Mouse (Mus musculus) limb, embryonic 13.5 days (tissue): ENCODE data around the gene Tmpo. TPM values are rescaled to one million over a fixed set of nuclear protein-coding genes. Genes with fewer than 3 reads are reported as not detected.
A peak's percentile ranks its signal among the peaks of the same experiment; 100 is the strongest.
"Not testable (repeated sequence)": the region's sequence is repeated elsewhere in the genome, so short reads cannot be mapped to it uniquely, and the experiment has no call there.

Source experiments
- ATAC-seq: fragments of 200-750 bp; cut with Nextera tagmentation; 2 replicates; pipeline ENCODE4 v1.8.0; 2017; ENCODE audit warnings: low read depth, moderate number of reproducible peaks, moderate TSS enrichment; ENCODE audit not compliant: low FRiP score
- H3K27ac ChIP-seq: fragments of 300-500 bp; sonication (generic); 2 replicates; pipeline ENCODE4 v1.5.1; 2015; ENCODE audit warnings: inconsistent platforms, mild to moderate bottlenecking, moderate library complexity
- H3K27me3 ChIP-seq: fragments of 300-500 bp; sonication (generic); 2 replicates; pipeline ENCODE4 v1.6.1; 2015; ENCODE audit warnings: mild to moderate bottlenecking, inconsistent platforms
- H3K36me3 ChIP-seq: fragments of 300-500 bp; sonication (generic); 2 replicates; pipeline ENCODE4 v1.6.1; 2015; ENCODE audit warnings: inconsistent platforms, mild to moderate bottlenecking, moderate library complexity
- H3K4me1 ChIP-seq: fragments of 300-500 bp; sonication (generic); 2 replicates; pipeline ENCODE4 v1.6.1; 2015; ENCODE audit warnings: inconsistent platforms
- H3K4me2 ChIP-seq: fragments of 300-500 bp; sonication (generic); replicated peaks from 2 replicates; pipeline ENCODE4 v1.6.1; 2015; ENCODE audit warnings: inconsistent platforms, mild to moderate bottlenecking, moderate library complexity
- H3K4me3 ChIP-seq: fragments of 300-500 bp; sonication (generic); 2 replicates; pipeline ENCODE4 v1.5.1; 2015; ENCODE audit warnings: moderate library complexity, mild to moderate bottlenecking, inconsistent platforms
- H3K9ac ChIP-seq: fragments of 300-500 bp; sonication (generic); 2 replicates; pipeline ENCODE4 v1.6.1; 2015; ENCODE audit warnings: mild to moderate bottlenecking, inconsistent platforms
- H3K9me3 ChIP-seq: fragments of 300-500 bp; sonication (generic); 2 replicates; pipeline ENCODE4 v1.6.1; 2016; ENCODE audit warnings: inconsistent platforms
- WGBS: fragments of 180-500 bp; shearing (Covaris S2); methylation state at CpG from one replicate; pipeline ENCODE4 v1.1.7; 2015; 5-methylcytosine and 5-hydroxymethylcytosine counted together
- polyA plus RNA-seq: library from polyadenylated mRNA; unstranded; fragments of >200 nt; fragmentation: Nextera tagmentation; extraction: Ambion mirVana; gene quantifications from 2 replicates; pipeline ENCODE4 v1.2.1, GENCODE M21; 2015

The Tmpo gene
- polyA plus RNA-seq, 1 experiment from 2014 or later = 273 TPM

GRCm38 (mm10) chr10:91199238-91199780, 18.2 kb upstream of the Tmpo start:
- no peak overlapping the region for H3K9ac ChIP-seq
- no peak overlapping the region for H3K4me3 ChIP-seq
- 0 out of 2 replicates have a peak, but pooled peaks cover 9% of the 10 kb centered on the region for H3K9me3 ChIP-seq
- H3K27ac ChIP-seq = no peak overlapping the region
- H3K36me3 ChIP-seq = no peaks in the 10 kb centered on the region
- WGBS = 70% methylated on average over 1 of the region's 1 CpGs
- ATAC-seq = no peak
- H3K27me3 ChIP-seq = no peaks in the 10 kb centered on the region
- H3K4me1 ChIP-seq = no peaks in the 10 kb centered on the region
- no peak overlapping the region for H3K4me2 ChIP-seq

GRCm38 (mm10) chr10:91197704-91198103, 16.6 kb upstream of the Tmpo start:
- no peaks in the 10 kb centered on the region for H3K27me3 ChIP-seq
- no peak overlapping the region for H3K4me2 ChIP-seq
- WGBS = 94% methylated on average over 8 of the region's 8 CpGs
- no peaks in the 10 kb centered on the region for H3K4me1 ChIP-seq
- H3K36me3 ChIP-seq = no peaks in the 10 kb centered on the region
- ATAC-seq = no peak
- no peak overlapping the region for H3K27ac ChIP-seq
- H3K4me3 ChIP-seq = no peak overlapping the region
- 0 out of 2 replicates have a peak, but pooled peaks cover 9% of the 10 kb centered on the region for H3K9me3 ChIP-seq
- H3K9ac ChIP-seq = no peak overlapping the region

DNA sequence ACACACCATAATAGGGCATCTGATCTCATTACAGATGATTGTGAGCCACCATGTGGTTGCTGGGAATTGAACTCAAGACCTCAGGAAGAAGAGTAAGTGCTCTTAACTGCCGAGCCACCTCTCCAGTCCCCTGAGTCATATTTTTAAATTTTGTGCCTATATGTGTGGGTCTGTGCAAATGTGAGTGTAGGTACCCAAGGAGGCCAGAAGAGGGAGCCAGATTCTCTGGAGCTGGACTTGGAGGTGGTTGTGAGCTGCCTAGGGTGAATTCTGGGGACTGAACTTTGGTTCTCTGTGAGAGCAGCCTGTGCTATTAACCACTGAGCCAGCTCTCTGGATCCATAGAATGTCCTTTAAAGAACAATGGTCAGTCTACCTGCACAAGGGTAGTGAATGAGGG, 15.7 kb upstream of the Tmpo start:
- Histone ChIP-seq H3K4me2 (no peak overlapping the region), H3K9ac (no peak overlapping the region), H3K36me3 (no peaks in the 10 kb centered on the region), H3K4me1 (no peaks in the 10 kb centered on the region), H3K9me3 (0 out of 2 replicates have a peak, but pooled peaks cover 9% of the 10 kb centered on the region), H3K4me3 (no peak overlapping the region), H3K27ac (no peak overlapping the region), H3K27me3 (no peaks in the 10 kb centered on the region)
- WGBS = 94% methylated on average over 1 of the region's 1 CpGs
- ATAC-seq = no peak

- Histone ChIP-seq H3K36me3 (no peaks in the 10 kb centered on the region), H3K4me2 (no peak overlapping the region), H3K9me3 (0 out of 2 replicates have a peak, but pooled peaks cover 1% of the 10 kb centered on the region), H3K27ac (no peak overlapping the region), H3K9ac (no peak overlapping the region), H3K27me3 (no peaks in the 10 kb centered on the region), H3K4me3 (no peak overlapping the region), H3K4me1 (no peaks in the 10 kb centered on the region)
- WGBS = 83% methylated on average over 5 of the region's 5 CpGs
- ATAC-seq = no peak
Observed at GRCm38 (mm10) chr10:91195680-91196079, 14.6 kb upstream of the Tmpo start.

DNA sequence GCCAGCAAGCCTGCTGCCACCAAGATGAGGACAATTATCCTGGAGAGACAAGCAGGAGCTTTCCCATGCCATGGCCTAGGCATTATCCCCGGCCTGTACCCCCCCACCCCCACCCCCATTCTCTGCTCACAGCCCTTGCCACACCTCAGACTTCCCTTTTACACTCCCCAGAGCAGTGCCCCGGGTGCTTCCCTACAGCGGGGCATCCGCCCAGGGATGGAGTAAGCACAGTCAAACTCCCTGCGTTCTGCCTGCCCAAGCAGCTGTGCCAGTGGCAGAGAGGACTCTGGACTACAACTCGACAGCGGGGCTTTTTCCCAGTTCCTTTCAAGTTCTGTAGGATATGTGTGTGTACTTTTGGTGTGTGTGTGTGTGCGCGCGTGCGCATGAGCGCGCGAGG, 14.0 kb upstream of the Tmpo start:
- H3K4me1 ChIP-seq = no peaks in the 10 kb centered on the region
- H3K4me3 ChIP-seq = no peak overlapping the region
- no peak overlapping the region for H3K4me2 ChIP-seq
- H3K27me3 ChIP-seq = no peaks in the 10 kb centered on the region
- no peaks in the 10 kb centered on the region for H3K36me3 ChIP-seq
- no peak overlapping the region for H3K27ac ChIP-seq
- H3K9me3 ChIP-seq = no peaks in the 10 kb centered on the region
- no peak overlapping the region for H3K9ac ChIP-seq
- no peak for ATAC-seq
- 86% methylated on average over 14 of the region's 14 CpGs for WGBS

GRCm38 (mm10) chr10:91191851-91192250, 10.7 kb upstream of the Tmpo start:
- Histone ChIP-seq H3K36me3 (no peaks in the 10 kb centered on the region), H3K27me3 (no peaks in the 10 kb centered on the region), H3K9ac (no peak overlapping the region), H3K4me2 (no peak overlapping the region), H3K9me3 (no peaks in the 10 kb centered on the region; the same call in 1 of the 2 replicates), H3K4me3 (no peak overlapping the region), H3K4me1 (peaks cover 10% of the 10 kb centered on the region), H3K27ac (no peak overlapping the region)
- ATAC-seq = no peak
- 91% methylated on average over 5 of the region's 5 CpGs for WGBS

GRCm38 (mm10) chr10:91189476-91189875, 8.4 kb upstream of the Tmpo start:
- no peak overlapping the region for H3K4me3 ChIP-seq
- H3K4me1 ChIP-seq = peaks cover 10% of the 10 kb centered on the region
- no peak overlapping the region for H3K27ac ChIP-seq
- H3K27me3 ChIP-seq = no peaks in the 10 kb centered on the region
- H3K4me2 ChIP-seq = no peak overlapping the region
- no peak for ATAC-seq
- no peak overlapping the region for H3K9ac ChIP-seq
- no peaks in the 10 kb centered on the region for H3K36me3 ChIP-seq
- no peaks in the 10 kb centered on the region; the same call in 1 of the 2 replicates for H3K9me3 ChIP-seq
- 93% methylated on average over 6 of the region's 6 CpGs for WGBS

- Histone ChIP-seq H3K9ac (no peak overlapping the region), H3K36me3 (no peaks in the 10 kb centered on the region), H3K27ac (no peak overlapping the region), H3K4me3 (no peak overlapping the region), H3K9me3 (no peaks in the 10 kb centered on the region; the same call in 1 of the 2 replicates), H3K4me2 (no peak overlapping the region), H3K27me3 (no peaks in the 10 kb centered on the region), H3K4me1 (peaks cover 12% of the 10 kb centered on the region)
- no peak for ATAC-seq
- WGBS = 71% methylated on average over 5 of the region's 5 CpGs
Observed at GRCm38 (mm10) chr10:91188684-91189287, 7.7 kb upstream of the Tmpo start.

GRCm38 (mm10) chr10:91187872-91188271, 6.8 kb upstream of the Tmpo start:
- under 1% methylated on average over 15 of the region's 15 CpGs for WGBS
- peak overlapping the region; percentile 78 for H3K9ac ChIP-seq
- peak overlapping the region; percentile 92 for H3K27ac ChIP-seq

GRCm38 (mm10) chr10:91187349-91187748, 6.2 kb upstream of the Tmpo start:
- Histone ChIP-seq H3K4me2 (peak overlapping the region; percentile 62), H3K9me3 (no peaks in the 10 kb centered on the region; the same call in 1 of the 2 replicates), H3K9ac (peak overlapping the region; percentile 78), H3K27me3 (no peaks in the 10 kb centered on the region), H3K4me3 (peak overlapping the region; percentile 41), H3K4me1 (peaks cover 23% of the 10 kb centered on the region), H3K27ac (peak overlapping the region; percentile 92), H3K36me3 (no peaks in the 10 kb centered on the region)
- ATAC-seq = no peak
- WGBS = 33% methylated on average over 10 of the region's 10 CpGs

More at GRCm38 (mm10) chr10:91187872-91188271, 6.8 kb upstream of the Tmpo start:
- H3K4me1 ChIP-seq = peaks cover 20% of the 10 kb centered on the region
- H3K4me2 ChIP-seq = peak overlapping the region; percentile 62
- H3K4me3 ChIP-seq = peak overlapping the region; percentile 41
- peak; percentile 21; the same call in 1 of the 2 replicates for ATAC-seq
- H3K36me3 ChIP-seq = no peaks in the 10 kb centered on the region
- H3K9me3 ChIP-seq = no peaks in the 10 kb centered on the region; the same call in 1 of the 2 replicates
- H3K27me3 ChIP-seq = no peaks in the 10 kb centered on the region

- H3K27me3 ChIP-seq = no peaks in the 10 kb centered on the region
- no peaks in the 10 kb centered on the region; the same call in 1 of the 2 replicates for H3K9me3 ChIP-seq
- 91% methylated on average over 2 of the region's 2 CpGs for WGBS
- H3K4me3 ChIP-seq = no peak overlapping the region
- H3K4me1 ChIP-seq = peaks cover 23% of the 10 kb centered on the region
- no peak overlapping the region for H3K27ac ChIP-seq
- ATAC-seq = no peak
- no peak overlapping the region for H3K4me2 ChIP-seq
- no peaks in the 10 kb centered on the region for H3K36me3 ChIP-seq
- H3K9ac ChIP-seq = no peak overlapping the region
Observed at GRCm38 (mm10) chr10:91185721-91186120, 4.6 kb upstream of the Tmpo start.

GRCm38 (mm10) chr10:91184893-91185292, 3.8 kb upstream of the Tmpo start:
- H3K4me1 ChIP-seq = peaks cover 30% of the 10 kb centered on the region
- H3K4me2 ChIP-seq, H3K27ac ChIP-seq, H3K9me3 ChIP-seq, H3K27me3 ChIP-seq, H3K4me3 ChIP-seq, ATAC-seq, H3K9ac ChIP-seq, H3K36me3 ChIP-seq: not testable (repeated sequence)
- WGBS = 66% methylated on average over 5 of the region's 5 CpGs
